Mouse (Mus musculus) neural tube, embryonic 13.5 days (tissue): ENCODE measurements around the gene Map3k9. TPM values are rescaled to one million over a fixed set of nuclear protein-coding genes. Genes with fewer than 3 reads are reported as not detected.
A peak's percentile ranks its signal among the peaks of the same experiment; 100 is the strongest.

Experiments
- ATAC-seq: fragments of 200-750 bp; cut with Nextera tagmentation; 2 replicates; pipeline ENCODE4 v1.8.0; 2017; ENCODE audit warnings: low read depth, mild to moderate bottlenecking, moderate TSS enrichment, moderate library complexity
- H3K27ac ChIP-seq: fragments of 300-500 bp; sonication (generic); replicated peaks from 2 replicates; pipeline ENCODE4 v1.5.1; 2015; ENCODE audit warnings: moderate library complexity, mild to moderate bottlenecking, inconsistent platforms
- H3K27me3 ChIP-seq: fragments of 300-500 bp; sonication (generic); 2 replicates; pipeline ENCODE4 v1.6.1; 2015; ENCODE audit warnings: mild to moderate bottlenecking, inconsistent platforms
- H3K36me3 ChIP-seq: fragments of 300-500 bp; sonication (generic); 2 replicates; pipeline ENCODE4 v1.6.1; 2015; ENCODE audit warnings: mild to moderate bottlenecking, inconsistent platforms
- H3K4me1 ChIP-seq: fragments of 300-500 bp; sonication (generic); replicated peaks from 2 replicates; pipeline ENCODE4 v1.6.1; 2015; ENCODE audit warnings: inconsistent platforms
- H3K4me2 ChIP-seq: fragments of 300-500 bp; sonication (generic); 2 replicates; pipeline ENCODE4 v1.6.1; 2015; ENCODE audit warnings: inconsistent platforms, mild to moderate bottlenecking, moderate library complexity
- H3K4me3 ChIP-seq: fragments of 300-500 bp; sonication (generic); 2 replicates; pipeline ENCODE4 v1.5.1; 2015; ENCODE audit warnings: mild to moderate bottlenecking, inconsistent platforms
- H3K9ac ChIP-seq: fragments of 300-500 bp; sonication (generic); 2 replicates; pipeline ENCODE4 v1.6.1; 2015; ENCODE audit warnings: moderate library complexity, mild to moderate bottlenecking, inconsistent platforms
- H3K9me3 ChIP-seq: fragments of 300-500 bp; sonication (generic); 2 replicates; pipeline ENCODE4 v1.6.1; 2016; ENCODE audit warnings: inconsistent platforms
- WGBS: fragments of 180-500 bp; shearing (Covaris S2); methylation state at CpG from one replicate; pipeline ENCODE4 v1.1.7; 2015; 5-methylcytosine and 5-hydroxymethylcytosine counted together
- polyA plus RNA-seq: library from polyadenylated mRNA; unstranded; fragments of >200 nt; fragmentation: Nextera tagmentation; extraction: Ambion mirVana; gene quantifications from 2 replicates; pipeline ENCODE4 v1.2.1, GENCODE M21; 2015

Gene Map3k9
- polyA plus RNA-seq, 1 experiment from 2014 or later = 8.1 TPM

GRCm38 (mm10) chr12:81806759-81807528 lies 26.0 kb upstream of the Map3k9 start:
- 25% methylated on average over 17 of the region's 17 CpGs for WGBS
- peak overlapping the region; percentile 3; the same call in 1 of the 2 replicates for H3K27ac ChIP-seq
- no peaks in the 10 kb centered on the region for H3K27me3 ChIP-seq
- peak overlapping the region; percentile 47; the same call in 1 of the 2 replicates for H3K9ac ChIP-seq
- no peaks in the 10 kb centered on the region for H3K9me3 ChIP-seq
- H3K4me2 ChIP-seq = peak overlapping the region; percentile 55
- ATAC-seq = peak; percentile 64; the same call in 1 of the 2 replicates
- peaks cover 28% of the 10 kb centered on the region for H3K4me1 ChIP-seq
- H3K4me3 ChIP-seq = peak overlapping the region; percentile 27
- no peaks in the 10 kb centered on the region for H3K36me3 ChIP-seq

GRCm38 (mm10) chr12:81806114-81806513 lies 25.1 kb upstream of the Map3k9 start:
- WGBS = 78% methylated on average over 5 of the region's 5 CpGs
- H3K36me3 ChIP-seq = no peaks in the 10 kb centered on the region
- H3K27me3 ChIP-seq = no peaks in the 10 kb centered on the region
- H3K9ac ChIP-seq = no peak overlapping the region
- H3K4me3 ChIP-seq = no peak overlapping the region
- ATAC-seq = no peak
- no peak overlapping the region for H3K4me2 ChIP-seq
- H3K4me1 ChIP-seq = peaks cover 28% of the 10 kb centered on the region
- H3K9me3 ChIP-seq = no peaks in the 10 kb centered on the region
- no peak overlapping the region for H3K27ac ChIP-seq

DNA sequence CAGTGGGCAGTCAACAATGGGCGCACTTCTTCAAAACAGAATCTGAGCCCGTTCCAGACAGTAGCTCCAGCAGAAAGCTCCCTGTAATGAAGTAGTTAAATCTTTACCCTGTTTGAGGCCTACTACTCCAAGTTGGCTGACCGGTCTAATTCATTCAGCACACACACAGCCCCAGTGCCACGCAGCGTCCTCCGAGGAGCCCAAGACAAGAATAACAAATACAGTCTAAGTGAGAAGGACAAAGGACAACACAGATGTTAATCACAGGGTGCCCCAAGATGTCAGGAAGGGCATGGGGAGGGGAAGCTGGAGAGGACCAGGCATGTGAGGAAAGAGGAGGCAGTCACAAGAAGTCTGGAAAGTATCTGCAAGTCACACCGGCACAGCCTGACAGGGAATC lies 22.8 kb upstream of the Map3k9 start:
- no peak overlapping the region for H3K27ac ChIP-seq
- ATAC-seq = no peak
- 29% methylated on average over 7 of the region's 7 CpGs for WGBS

GRCm38 (mm10) chr12:81803016-81803415 lies 22.0 kb upstream of the Map3k9 start:
- no peaks in the 10 kb centered on the region for H3K9me3 ChIP-seq
- H3K9ac ChIP-seq = no peak overlapping the region
- no peak for ATAC-seq
- 94% methylated on average over 3 of the region's 3 CpGs for WGBS
- no peak overlapping the region for H3K4me2 ChIP-seq
- H3K27ac ChIP-seq = no peak overlapping the region
- no peaks in the 10 kb centered on the region for H3K36me3 ChIP-seq
- no peaks in the 10 kb centered on the region for H3K27me3 ChIP-seq
- peaks cover 16% of the 10 kb centered on the region for H3K4me1 ChIP-seq
- no peak overlapping the region for H3K4me3 ChIP-seq

More for the DNA sequence above, 22.8 kb upstream of the Map3k9 start:
- no peak overlapping the region for H3K4me3 ChIP-seq
- no peak overlapping the region for H3K9ac ChIP-seq
- H3K4me1 ChIP-seq = peaks cover 23% of the 10 kb centered on the region
- no peaks in the 10 kb centered on the region for H3K27me3 ChIP-seq
- H3K36me3 ChIP-seq = no peaks in the 10 kb centered on the region
- H3K4me2 ChIP-seq = no peak overlapping the region
- no peaks in the 10 kb centered on the region for H3K9me3 ChIP-seq

- Histone ChIP-seq H3K4me2 (no peak overlapping the region), H3K4me3 (no peak overlapping the region), H3K4me1 (no peaks in the 10 kb centered on the region; the same call in 1 of the 2 replicates), H3K9ac (no peak overlapping the region), H3K27ac (no peak overlapping the region), H3K9me3 (no peaks in the 10 kb centered on the region), H3K27me3 (no peaks in the 10 kb centered on the region), H3K36me3 (no peaks in the 10 kb centered on the region)
- ATAC-seq = no peak
- WGBS = 85% methylated on average over 9 of the region's 9 CpGs
Observed at GRCm38 (mm10) chr12:81801134-81801533, 20.2 kb upstream of the Map3k9 start.

GRCm38 (mm10) chr12:81796541-81796940 lies 15.6 kb upstream of the Map3k9 start:
- Histone ChIP-seq H3K36me3 (no peaks in the 10 kb centered on the region), H3K9me3 (no peaks in the 10 kb centered on the region), H3K4me2 (no peak overlapping the region), H3K4me1 (no peaks in the 10 kb centered on the region), H3K9ac (no peak overlapping the region), H3K27me3 (peaks cover 4% of the 10 kb centered on the region; the same call in 1 of the 2 replicates), H3K4me3 (no peak overlapping the region), H3K27ac (no peak overlapping the region)
- ATAC-seq = peak; percentile 5; the same call in 1 of the 2 replicates
- WGBS = 6% methylated on average over 7 of the region's 7 CpGs

DNA sequence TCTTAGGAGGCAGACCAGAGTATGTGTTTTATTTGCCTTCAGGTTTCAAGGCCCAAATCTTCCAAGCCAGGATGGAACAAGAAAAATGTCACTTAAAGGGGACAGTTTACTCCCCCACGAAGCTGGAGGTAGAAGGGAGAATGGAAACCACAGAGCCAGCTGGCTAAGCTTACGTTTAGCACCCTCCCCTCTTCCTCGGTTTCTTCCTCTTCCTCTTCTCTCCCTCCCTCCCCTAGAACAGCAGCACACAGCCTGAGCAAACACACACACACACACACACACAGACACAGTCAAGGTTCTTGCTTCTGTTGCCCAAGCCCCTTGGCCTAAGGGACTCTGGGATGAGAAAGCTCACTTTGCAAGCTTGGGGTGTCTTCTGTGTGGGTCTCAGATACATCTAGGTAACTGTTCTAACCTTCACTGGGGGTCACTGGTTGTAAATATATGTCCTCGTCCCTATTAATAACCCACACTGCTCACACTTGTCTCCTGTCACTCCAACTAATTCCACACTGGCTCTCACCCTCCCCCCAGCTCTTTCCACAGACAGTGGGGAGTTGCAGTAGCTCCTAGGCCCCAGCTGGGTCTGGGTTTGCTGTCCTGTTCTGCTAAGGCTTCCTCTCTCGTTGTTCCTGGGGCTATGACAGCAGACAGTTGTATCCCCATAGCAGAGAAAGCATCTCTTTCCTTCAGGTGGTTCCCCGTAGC lies 11.7 kb upstream of the Map3k9 start:
- 69% methylated on average over 6 of the region's 6 CpGs for WGBS
- H3K4me3 ChIP-seq = no peak overlapping the region
- no peak overlapping the region for H3K9ac ChIP-seq
- no peak overlapping the region for H3K4me2 ChIP-seq
- ATAC-seq = no peak
- no peaks in the 10 kb centered on the region for H3K4me1 ChIP-seq
- H3K27me3 ChIP-seq = peaks cover 4% of the 10 kb centered on the region; the same call in 1 of the 2 replicates
- no peaks in the 10 kb centered on the region for H3K36me3 ChIP-seq
- H3K27ac ChIP-seq = no peak overlapping the region
- H3K9me3 ChIP-seq = no peaks in the 10 kb centered on the region

- ATAC-seq = no peak
- no peak overlapping the region for H3K9ac ChIP-seq
- no peaks in the 10 kb centered on the region for H3K27me3 ChIP-seq
- 76% methylated on average over 2 of the region's 2 CpGs for WGBS
- H3K4me2 ChIP-seq = no peak overlapping the region
- no peaks in the 10 kb centered on the region for H3K9me3 ChIP-seq
- H3K36me3 ChIP-seq = no peaks in the 10 kb centered on the region
- H3K27ac ChIP-seq = no peak overlapping the region
- no peak overlapping the region for H3K4me3 ChIP-seq
- no peaks in the 10 kb centered on the region for H3K4me1 ChIP-seq
Observed at GRCm38 (mm10) chr12:81789499-81789898, 8.5 kb upstream of the Map3k9 start.

DNA sequence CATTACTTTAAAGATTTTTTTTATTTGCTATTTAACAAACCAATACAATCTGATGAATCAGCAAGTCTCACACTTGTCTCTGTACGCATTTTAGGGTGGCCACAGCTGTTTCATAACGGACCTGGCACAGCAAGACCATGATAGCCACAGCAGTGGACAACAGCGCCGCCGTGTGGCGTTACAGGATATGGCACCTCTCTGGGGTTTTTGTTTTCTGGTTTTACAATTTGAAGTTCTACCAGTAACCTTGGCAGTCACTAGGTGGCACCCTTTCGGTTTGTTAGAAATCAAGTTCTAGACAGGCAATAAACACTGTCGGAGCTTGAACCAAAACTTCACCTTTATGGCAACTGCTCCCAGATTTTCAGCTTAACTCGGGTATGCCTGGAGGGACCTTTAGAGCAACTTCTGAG lies 7.7 kb upstream of the Map3k9 start:
- 3% methylated on average over 9 of the region's 9 CpGs for WGBS
- ATAC-seq = no peak
- H3K4me2 ChIP-seq = no peak overlapping the region

DNA sequence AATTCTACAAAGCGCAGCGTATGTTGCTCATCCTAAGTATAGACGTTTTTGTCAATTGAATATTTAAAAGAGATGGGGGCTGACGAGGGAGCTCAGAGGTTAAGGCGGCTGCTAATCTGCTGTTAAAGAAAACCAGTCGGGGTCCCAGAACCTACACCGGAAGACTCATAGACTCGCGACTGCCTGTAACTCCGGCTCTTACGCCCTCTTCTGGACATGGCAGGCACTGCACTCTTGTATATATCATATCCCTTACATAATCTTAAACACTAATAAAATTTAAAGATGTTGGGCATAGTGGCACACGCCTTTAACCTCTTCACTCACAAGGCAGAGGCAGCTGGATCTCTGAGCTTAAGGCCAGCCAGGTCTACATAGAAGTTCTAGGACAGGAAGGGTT lies 6.3 kb upstream of the Map3k9 start:
- no peak for ATAC-seq
- WGBS = 57% methylated on average over 12 of the region's 12 CpGs
- H3K27me3 ChIP-seq = peaks cover 9% of the 10 kb centered on the region; the same call in 1 of the 2 replicates

More for the DNA sequence above, 7.7 kb upstream of the Map3k9 start:
- H3K27ac ChIP-seq = no peak overlapping the region
- H3K27me3 ChIP-seq = no peaks in the 10 kb centered on the region
- H3K36me3 ChIP-seq = no peaks in the 10 kb centered on the region
- no peak overlapping the region for H3K4me3 ChIP-seq
- H3K9ac ChIP-seq = no peak overlapping the region
- no peaks in the 10 kb centered on the region for H3K9me3 ChIP-seq
- H3K4me1 ChIP-seq = no peaks in the 10 kb centered on the region

GRCm38 (mm10) chr12:81783301-81783700 lies 2.3 kb upstream of the Map3k9 start:
- Histone ChIP-seq H3K9me3 (no peaks in the 10 kb centered on the region), H3K27ac (no peak overlapping the region), H3K4me1 (peaks cover 20% of the 10 kb centered on the region), H3K9ac (no peak overlapping the region), H3K27me3 (peaks cover 25% of the 10 kb centered on the region), H3K36me3 (no peaks in the 10 kb centered on the region), H3K4me3 (no peak overlapping the region), H3K4me2 (no peak overlapping the region)
- ATAC-seq = no peak
- WGBS = 85% methylated on average over 4 of the region's 4 CpGs

More for the DNA sequence above, 6.3 kb upstream of the Map3k9 start:
- Histone ChIP-seq H3K27ac (no peak overlapping the region), H3K4me1 (peaks cover under 1% of the 10 kb centered on the region), H3K9me3 (no peaks in the 10 kb centered on the region), H3K4me2 (no peak overlapping the region), H3K4me3 (no peak overlapping the region), H3K9ac (no peak overlapping the region), H3K36me3 (no peaks in the 10 kb centered on the region)

DNA sequence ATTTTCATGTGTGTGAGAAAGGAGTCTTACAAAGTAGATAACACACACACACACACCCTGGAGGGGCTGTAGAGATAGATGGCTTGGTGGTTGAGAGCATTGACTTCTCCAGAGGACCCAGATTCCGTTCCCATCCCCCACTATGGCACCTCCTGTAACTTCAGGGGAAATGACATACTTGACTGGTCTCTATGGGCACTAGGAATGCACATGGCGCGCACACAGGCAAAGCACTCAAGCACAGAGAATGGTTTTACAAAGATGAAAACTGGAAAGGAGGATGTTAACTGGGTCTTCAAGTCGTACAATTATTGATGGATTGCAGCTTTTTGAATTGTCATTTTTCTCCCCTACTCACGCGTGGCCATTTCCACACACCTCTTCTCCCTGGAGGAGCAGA lies 1.6 kb upstream of the Map3k9 start:
- Histone ChIP-seq H3K4me2 (no peak overlapping the region), H3K9me3 (no peaks in the 10 kb centered on the region), H3K4me1 (peaks cover 27% of the 10 kb centered on the region), H3K4me3 (no peak overlapping the region), H3K27ac (no peak overlapping the region), H3K9ac (no peak overlapping the region), H3K36me3 (no peaks in the 10 kb centered on the region), H3K27me3 (peaks cover 26% of the 10 kb centered on the region)
- 90% methylated on average over 6 of the region's 6 CpGs for WGBS
- ATAC-seq = no peak
